Mouse (Mus musculus): ENCODE results near the gene Rnasel. TPM values are rescaled to one million over a fixed set of nuclear protein-coding genes. Genes with fewer than 3 reads are reported as not detected.
A peak's percentile ranks its signal among the peaks of the same experiment; 100 is the strongest.

The Rnasel gene
- polyA plus RNA-seq, 1 experiment, result 1.7 TPM

- Histone ChIP-seq H3K4me1 (ENCODE audit: control insufficient read depth, insufficient read depth, low read length) (no peaks in the 10 kb centered on the region), H3K27ac (ENCODE audit: control insufficient read depth, insufficient read depth, low read depth, low read length) (no peak overlapping the region), H3K4me3 (ENCODE audit: control insufficient read depth, low read depth, low read length) (no peak overlapping the region), H3K36me3 (ENCODE audit: control insufficient read depth, insufficient read depth, low read length) (no peaks in the 10 kb centered on the region), H3K27me3 (ENCODE audit: control insufficient read depth, insufficient read depth, low read length) (no peaks in the 10 kb centered on the region)
- TF ChIP-seq POLR2A (IDR thresholded peaks at IDR 0.05; ENCODE audit: control insufficient read depth, low read depth, low read length) (no peak), CTCF (IDR thresholded peaks at IDR 0.05; ENCODE audit: control insufficient read depth, insufficient read depth, insufficient replicate concordance, low read depth, low read length) (no peak)
Measured at GRCm38 (mm10) chr1:153704996-153705395, 44.2 kb upstream of the Rnasel start.

- Histone ChIP-seq H3K4me1 (ENCODE audit: control insufficient read depth, insufficient read depth, low read length) (no peaks in the 10 kb centered on the region), H3K27ac (ENCODE audit: control insufficient read depth, insufficient read depth, low read depth, low read length) (no peak overlapping the region), H3K36me3 (ENCODE audit: control insufficient read depth, insufficient read depth, low read length) (no peaks in the 10 kb centered on the region), H3K4me3 (ENCODE audit: control insufficient read depth, low read depth, low read length) (no peak overlapping the region), H3K27me3 (ENCODE audit: control insufficient read depth, insufficient read depth, low read length) (no peaks in the 10 kb centered on the region)
- TF ChIP-seq POLR2A (IDR thresholded peaks at IDR 0.05; ENCODE audit: control insufficient read depth, low read depth, low read length), result no peak
- no peak for TF ChIP-seq CTCF (IDR thresholded peaks at IDR 0.05; ENCODE audit: control insufficient read depth, insufficient read depth, insufficient replicate concordance, low read depth, low read length)
Measured at GRCm38 (mm10) chr1:153708626-153709025, 40.6 kb upstream of the Rnasel start.

GRCm38 (mm10) chr1:153709451-153709850, 39.8 kb upstream of the Rnasel start:
- H3K4me1 ChIP-seq (ENCODE audit: control insufficient read depth, insufficient read depth, low read length), result no peaks in the 10 kb centered on the region
- no peak overlapping the region for H3K4me3 ChIP-seq (ENCODE audit: control insufficient read depth, low read depth, low read length)
- no peaks in the 10 kb centered on the region for H3K36me3 ChIP-seq (ENCODE audit: control insufficient read depth, insufficient read depth, low read length)
- no peaks in the 10 kb centered on the region for H3K27me3 ChIP-seq (ENCODE audit: control insufficient read depth, insufficient read depth, low read length)
- H3K27ac ChIP-seq (ENCODE audit: control insufficient read depth, insufficient read depth, low read depth, low read length), result no peak overlapping the region
- TF ChIP-seq CTCF (IDR thresholded peaks at IDR 0.05; ENCODE audit: control insufficient read depth, insufficient read depth, insufficient replicate concordance, low read depth, low read length) (no peak), POLR2A (IDR thresholded peaks at IDR 0.05; ENCODE audit: control insufficient read depth, low read depth, low read length) (no peak)

GRCm38 (mm10) chr1:153711544-153712262, 37.5 kb upstream of the Rnasel start:
- no peak overlapping the region for H3K4me3 ChIP-seq (ENCODE audit: control insufficient read depth, low read depth, low read length)
- TF ChIP-seq CTCF (IDR thresholded peaks at IDR 0.05; ENCODE audit: control insufficient read depth, insufficient read depth, insufficient replicate concordance, low read depth, low read length) (no peak), POLR2A (IDR thresholded peaks at IDR 0.05; ENCODE audit: control insufficient read depth, low read depth, low read length) (no peak)
- no peaks in the 10 kb centered on the region for H3K4me1 ChIP-seq (ENCODE audit: control insufficient read depth, insufficient read depth, low read length)
- H3K36me3 ChIP-seq (ENCODE audit: control insufficient read depth, insufficient read depth, low read length), result no peaks in the 10 kb centered on the region
- no peaks in the 10 kb centered on the region for H3K27me3 ChIP-seq (ENCODE audit: control insufficient read depth, insufficient read depth, low read length)
- no peak overlapping the region for H3K27ac ChIP-seq (ENCODE audit: control insufficient read depth, insufficient read depth, low read depth, low read length)

GRCm38 (mm10) chr1:153712633-153713032, 36.6 kb upstream of the Rnasel start:
- H3K4me1 ChIP-seq (ENCODE audit: control insufficient read depth, insufficient read depth, low read length), result no peaks in the 10 kb centered on the region
- H3K4me3 ChIP-seq (ENCODE audit: control insufficient read depth, low read depth, low read length), result no peak overlapping the region
- no peaks in the 10 kb centered on the region for H3K27me3 ChIP-seq (ENCODE audit: control insufficient read depth, insufficient read depth, low read length)
- no peak for TF ChIP-seq CTCF (IDR thresholded peaks at IDR 0.05; ENCODE audit: control insufficient read depth, insufficient read depth, insufficient replicate concordance, low read depth, low read length)
- no peak for TF ChIP-seq POLR2A (IDR thresholded peaks at IDR 0.05; ENCODE audit: control insufficient read depth, low read depth, low read length)
- no peaks in the 10 kb centered on the region for H3K36me3 ChIP-seq (ENCODE audit: control insufficient read depth, insufficient read depth, low read length)
- no peak overlapping the region for H3K27ac ChIP-seq (ENCODE audit: control insufficient read depth, insufficient read depth, low read depth, low read length)

- Histone ChIP-seq H3K4me1 (ENCODE audit: control insufficient read depth, insufficient read depth, low read length) (no peaks in the 10 kb centered on the region), H3K27ac (ENCODE audit: control insufficient read depth, insufficient read depth, low read depth, low read length) (no peak overlapping the region), H3K36me3 (ENCODE audit: control insufficient read depth, insufficient read depth, low read length) (no peaks in the 10 kb centered on the region), H3K4me3 (ENCODE audit: control insufficient read depth, low read depth, low read length) (peak overlapping the region; percentile 72), H3K27me3 (ENCODE audit: control insufficient read depth, insufficient read depth, low read length) (no peaks in the 10 kb centered on the region)
- TF ChIP-seq POLR2A (IDR thresholded peaks at IDR 0.05; ENCODE audit: control insufficient read depth, low read depth, low read length), result no peak
- TF ChIP-seq CTCF (IDR thresholded peaks at IDR 0.05; ENCODE audit: control insufficient read depth, insufficient read depth, insufficient replicate concordance, low read depth, low read length), result no peak
Measured at GRCm38 (mm10) chr1:153717990-153718389, 31.2 kb upstream of the Rnasel start.

GRCm38 (mm10) chr1:153720935-153721334, 28.3 kb upstream of the Rnasel start:
- Histone ChIP-seq H3K27me3 (ENCODE audit: control insufficient read depth, insufficient read depth, low read length) (no peaks in the 10 kb centered on the region), H3K4me3 (ENCODE audit: control insufficient read depth, low read depth, low read length) (no peak overlapping the region), H3K36me3 (ENCODE audit: control insufficient read depth, insufficient read depth, low read length) (no peaks in the 10 kb centered on the region), H3K4me1 (ENCODE audit: control insufficient read depth, insufficient read depth, low read length) (peaks cover 6% of the 10 kb centered on the region; the same call in 1 of the 2 replicates), H3K27ac (ENCODE audit: control insufficient read depth, insufficient read depth, low read depth, low read length) (no peak overlapping the region)
- no peak for TF ChIP-seq CTCF (IDR thresholded peaks at IDR 0.05; ENCODE audit: control insufficient read depth, insufficient read depth, insufficient replicate concordance, low read depth, low read length)
- no peak for TF ChIP-seq POLR2A (IDR thresholded peaks at IDR 0.05; ENCODE audit: control insufficient read depth, low read depth, low read length)

Data from testis, adult 2 months (tissue).